Mouse (Mus musculus): ENCODE results near the gene Gm8797. TPM values are rescaled to one million over a fixed set of nuclear protein-coding genes. Genes with fewer than 3 reads are reported as not detected.
"Not testable (repeated sequence)": the region's sequence is repeated elsewhere in the genome, so short reads cannot be mapped to it uniquely, and the experiment has no call there.

Gm8797 gene
- polyA plus RNA-seq (2016; fragmentation: Nextera tagmentation; extraction: Ambion mirVana), result 14.4 and 19.4 TPM in 2 replicates

- H3K27me3 ChIP-seq; ATAC-seq (ENCODE audit: insufficient number of reproducible peaks, insufficient read depth, low FRiP score, low TSS enrichment, low read depth); H3K4me2 ChIP-seq; H3K4me1 ChIP-seq (replicated peaks); H3K4me3 ChIP-seq (replicated peaks); H3K9ac ChIP-seq (replicated peaks); H3K36me3 ChIP-seq; H3K9me3 ChIP-seq; H3K27ac ChIP-seq: not testable (repeated sequence)
- 93% methylated on average over 9 of the region's 9 CpGs for WGBS
Observed at GRCm38 (mm10) chr3:5750506-5750905, at the start of gene Gm8797. Gene Gm8797, plus strand, starts transcription at chr3:5750806.

- no peak for ATAC-seq (ENCODE audit: insufficient number of reproducible peaks, insufficient read depth, low FRiP score, low TSS enrichment, low read depth)
- H3K27me3 ChIP-seq, result no peaks in the 10 kb centered on the region
- H3K27ac ChIP-seq, result no peak overlapping the region
- H3K9ac ChIP-seq (replicated peaks), result no peak overlapping the region
- H3K4me1 ChIP-seq (replicated peaks), result no peaks in the 10 kb centered on the region
- H3K4me3 ChIP-seq (replicated peaks), result no peak overlapping the region
- no peaks in the 10 kb centered on the region for H3K36me3 ChIP-seq
- H3K4me2 ChIP-seq, result no peak overlapping the region
- no peaks in the 10 kb centered on the region for H3K9me3 ChIP-seq
Observed at GRCm38 (mm10) chr3:5714481-5714880, 36.1 kb upstream of the Gm8797 start.

GRCm38 (mm10) chr3:5732931-5733330 is 17.7 kb upstream of the Gm8797 start:
- ATAC-seq (ENCODE audit: insufficient number of reproducible peaks, insufficient read depth, low FRiP score, low TSS enrichment, low read depth), result no peak
- no peaks in the 10 kb centered on the region for H3K4me1 ChIP-seq (replicated peaks)
- no peaks in the 10 kb centered on the region for H3K36me3 ChIP-seq

GRCm38 (mm10) chr3:5754763-5755478 is 4.3 kb downstream of the Gm8797 start:
- Histone ChIP-seq H3K9ac (replicated peaks) (no peak overlapping the region), H3K36me3 (no peaks in the 10 kb centered on the region), H3K27me3 (no peaks in the 10 kb centered on the region), H3K4me2 (no peak overlapping the region), H3K4me3 (replicated peaks) (no peak overlapping the region), H3K4me1 (replicated peaks) (no peaks in the 10 kb centered on the region; the same call in 1 of the 2 replicates), H3K9me3 (no peaks in the 10 kb centered on the region), H3K27ac (no peak overlapping the region)
- no peak for ATAC-seq (ENCODE audit: insufficient number of reproducible peaks, insufficient read depth, low FRiP score, low TSS enrichment, low read depth)
- WGBS, result 51% methylated on average over 3 of the region's 3 CpGs

More at GRCm38 (mm10) chr3:5732931-5733330, 17.7 kb upstream of the Gm8797 start:
- Histone ChIP-seq H3K4me2 (no peak overlapping the region), H3K9ac (replicated peaks) (no peak overlapping the region), H3K27ac (no peak overlapping the region), H3K4me3 (replicated peaks) (no peak overlapping the region), H3K9me3 (no peaks in the 10 kb centered on the region), H3K27me3 (no peaks in the 10 kb centered on the region)

- no peaks in the 10 kb centered on the region for H3K9me3 ChIP-seq
- 77% methylated on average over 3 of the region's 3 CpGs for WGBS
- no peaks in the 10 kb centered on the region for H3K36me3 ChIP-seq
- no peak overlapping the region for H3K27ac ChIP-seq
- no peaks in the 10 kb centered on the region for H3K4me1 ChIP-seq (replicated peaks)
- H3K4me3 ChIP-seq (replicated peaks), result no peak overlapping the region
- ATAC-seq (ENCODE audit: insufficient number of reproducible peaks, insufficient read depth, low FRiP score, low TSS enrichment, low read depth), result no peak
- H3K27me3 ChIP-seq, result no peaks in the 10 kb centered on the region
- H3K4me2 ChIP-seq, result no peak overlapping the region
- H3K9ac ChIP-seq (replicated peaks), result no peak overlapping the region
Observed at GRCm38 (mm10) chr3:5766256-5766655, 15.7 kb downstream of the Gm8797 start.

- no peaks in the 10 kb centered on the region for H3K36me3 ChIP-seq
- no peak for ATAC-seq (ENCODE audit: insufficient number of reproducible peaks, insufficient read depth, low FRiP score, low TSS enrichment, low read depth)
- H3K9ac ChIP-seq (replicated peaks), result no peak overlapping the region
- H3K4me3 ChIP-seq (replicated peaks), result no peak overlapping the region
- no peaks in the 10 kb centered on the region for H3K27me3 ChIP-seq
- 83% methylated on average over 2 of the region's 2 CpGs for WGBS
- no peak overlapping the region for H3K27ac ChIP-seq
- H3K9me3 ChIP-seq, result no peaks in the 10 kb centered on the region
- no peak overlapping the region for H3K4me2 ChIP-seq
- H3K4me1 ChIP-seq (replicated peaks), result no peaks in the 10 kb centered on the region
Observed at GRCm38 (mm10) chr3:5776894-5777293, 26.3 kb downstream of the Gm8797 start.

Measured in limb, embryonic 12.5 days (tissue).